Mouse (Mus musculus): Measurements from ENCODE around the gene Sardh. TPM values are rescaled to one million over a fixed set of nuclear protein-coding genes. Genes with fewer than 3 reads are reported as not detected.

Sardh gene
- polyA plus RNA-seq, 1 experiment = 12.3 TPM

DNA sequence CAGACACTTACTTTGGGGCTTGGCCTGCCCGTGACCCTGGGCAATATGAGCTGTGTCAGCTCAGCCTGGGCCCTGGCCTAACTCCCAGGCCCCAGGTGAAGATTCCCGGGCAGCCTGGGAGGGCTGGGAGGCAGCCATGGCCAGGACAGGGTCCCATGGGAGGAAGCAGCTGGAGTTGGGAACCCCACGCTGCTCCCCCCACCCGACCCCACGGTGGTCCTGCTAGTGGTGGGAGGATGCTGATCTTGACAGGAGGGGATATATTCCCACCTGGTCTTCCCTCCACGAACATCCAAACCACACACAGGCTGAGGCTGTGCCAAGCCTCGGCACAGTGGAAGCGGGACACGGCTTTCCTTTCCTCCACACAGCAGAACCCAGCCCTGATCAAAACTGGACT lies 38.8 kb downstream of the Sardh start:
- no peak for TF ChIP-seq POLR2A (IDR thresholded peaks at IDR 0.05; ENCODE audit: control insufficient read depth, extremely low read depth, insufficient read depth, low read length, poor library complexity)
- TF ChIP-seq CTCF (IDR thresholded peaks at IDR 0.05; ENCODE audit: borderline replicate concordance, control insufficient read depth, extremely low read depth, insufficient read depth, low read length, poor library complexity) = no peak
- no peak for DNase-seq
- H3K27ac ChIP-seq (ENCODE audit: control insufficient read depth, insufficient read depth, low read length) = peak overlapping the region; percentile 51; the same call in 1 of the 2 replicates

DNA sequence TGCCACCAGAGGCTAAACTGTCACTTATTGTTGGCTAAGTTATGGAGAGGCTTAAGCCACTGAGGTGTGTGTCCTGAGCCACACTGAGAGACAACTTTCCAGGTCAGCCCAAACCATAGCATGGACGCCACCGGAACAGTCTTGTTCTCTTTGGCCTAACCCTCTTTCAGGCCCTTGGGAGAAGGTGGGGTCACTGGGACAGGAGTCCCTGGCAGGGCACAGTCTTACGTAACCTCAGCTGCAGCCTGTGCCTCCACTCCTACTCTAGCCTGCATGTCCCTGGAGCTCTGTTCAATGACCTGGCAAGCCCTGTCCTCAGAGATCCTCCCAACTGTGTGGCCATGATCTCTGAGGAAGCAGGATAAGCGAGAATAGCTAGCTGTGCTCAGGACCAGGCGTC lies 41.0 kb downstream of the Sardh start:
- TF ChIP-seq POLR2A (IDR thresholded peaks at IDR 0.05; ENCODE audit: control insufficient read depth, extremely low read depth, insufficient read depth, low read length, poor library complexity) (no peak), CTCF (IDR thresholded peaks at IDR 0.05; ENCODE audit: borderline replicate concordance, control insufficient read depth, extremely low read depth, insufficient read depth, low read length, poor library complexity) (no peak)
- no peak overlapping the region for H3K27ac ChIP-seq (ENCODE audit: control insufficient read depth, insufficient read depth, low read length)
- no peak for DNase-seq
- no peaks in the 10 kb centered on the region for H3K27me3 ChIP-seq (ENCODE audit: control insufficient read depth, insufficient read depth, low read length)
- peaks cover 43% of the 10 kb centered on the region for H3K4me1 ChIP-seq (replicated peaks; ENCODE audit: control insufficient read depth, insufficient read depth, low read length)
- no peak overlapping the region for H3K4me3 ChIP-seq (ENCODE audit: control insufficient read depth, insufficient read depth, low read length)
- no peaks in the 10 kb centered on the region for H3K36me3 ChIP-seq (ENCODE audit: control insufficient read depth, insufficient read depth, low read length)
- WGBS = 96% methylated on average over 5 of the region's 5 CpGs

More for the DNA sequence above, 38.8 kb downstream of the Sardh start:
- no peak overlapping the region for H3K4me3 ChIP-seq (ENCODE audit: control insufficient read depth, insufficient read depth, low read length)
- WGBS = 83% methylated on average over 9 of the region's 9 CpGs
- H3K4me1 ChIP-seq (replicated peaks; ENCODE audit: control insufficient read depth, insufficient read depth, low read length) = peaks cover 49% of the 10 kb centered on the region
- no peaks in the 10 kb centered on the region for H3K36me3 ChIP-seq (ENCODE audit: control insufficient read depth, insufficient read depth, low read length)
- no peaks in the 10 kb centered on the region for H3K27me3 ChIP-seq (ENCODE audit: control insufficient read depth, insufficient read depth, low read length)

DNA sequence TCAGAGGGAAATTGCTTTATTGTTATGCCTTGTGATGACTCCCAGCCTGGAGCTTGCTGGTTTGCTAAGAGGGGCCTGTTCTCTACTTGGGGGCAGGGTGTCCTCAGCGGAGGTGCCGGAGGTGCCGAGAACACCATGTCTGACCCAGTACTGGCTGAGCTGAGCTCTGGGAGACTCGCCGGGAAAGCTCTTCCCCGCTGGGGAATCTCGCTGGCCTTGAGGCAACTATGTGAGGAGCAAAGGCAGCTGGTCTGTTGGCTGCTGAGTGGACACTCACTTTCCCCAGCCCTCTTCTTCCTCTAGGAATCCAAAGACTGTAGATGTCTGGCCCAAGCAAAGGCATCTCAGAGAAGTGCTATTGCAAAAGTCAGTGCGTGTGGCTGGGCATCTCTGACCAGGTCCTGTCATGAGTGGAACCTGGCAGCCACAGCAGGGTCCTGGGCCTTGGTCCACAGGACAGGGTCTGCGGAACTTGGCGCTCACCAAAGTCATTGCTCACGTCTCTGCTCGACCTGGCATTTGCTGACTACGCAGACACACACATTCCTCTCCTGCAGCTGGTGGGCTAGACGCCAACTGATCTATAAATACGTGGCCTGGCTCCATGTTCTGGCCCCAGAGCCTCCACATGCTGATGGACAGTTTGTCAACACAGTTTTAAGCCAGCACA lies 41.9 kb downstream of the Sardh start:
- TF ChIP-seq POLR2A (IDR thresholded peaks at IDR 0.05; ENCODE audit: control insufficient read depth, extremely low read depth, insufficient read depth, low read length, poor library complexity) (no peak), CTCF (IDR thresholded peaks at IDR 0.05; ENCODE audit: borderline replicate concordance, control insufficient read depth, extremely low read depth, insufficient read depth, low read length, poor library complexity) (no peak)
- no peak overlapping the region for H3K27ac ChIP-seq (ENCODE audit: control insufficient read depth, insufficient read depth, low read length)
- H3K27me3 ChIP-seq (ENCODE audit: control insufficient read depth, insufficient read depth, low read length) = no peaks in the 10 kb centered on the region
- H3K4me3 ChIP-seq (ENCODE audit: control insufficient read depth, insufficient read depth, low read length) = no peak overlapping the region
- DNase-seq = no peak
- no peaks in the 10 kb centered on the region for H3K36me3 ChIP-seq (ENCODE audit: control insufficient read depth, insufficient read depth, low read length)
- H3K4me1 ChIP-seq (replicated peaks; ENCODE audit: control insufficient read depth, insufficient read depth, low read length) = peaks cover 35% of the 10 kb centered on the region
- 92% methylated on average over 15 of the region's 15 CpGs for WGBS

DNA sequence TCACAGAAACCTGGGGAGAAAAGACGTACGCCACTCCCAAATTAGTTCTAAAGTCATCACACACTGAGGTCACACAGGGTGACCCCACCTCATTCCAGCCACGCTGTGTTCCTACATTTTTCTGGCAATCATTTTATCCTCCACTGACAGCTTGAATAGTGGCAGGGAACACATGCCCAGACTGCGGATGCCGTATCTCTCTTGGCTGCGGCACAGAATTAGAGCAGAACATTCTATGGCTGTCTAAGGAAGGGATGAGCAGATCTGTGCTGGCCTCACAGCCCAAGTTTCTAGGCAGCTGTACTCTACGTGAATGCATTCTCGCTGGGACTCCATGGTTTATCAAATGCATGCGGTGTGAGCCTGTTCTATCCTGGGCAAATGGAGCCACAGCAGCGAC lies 42.5 kb downstream of the Sardh start:
- no peak overlapping the region for H3K27ac ChIP-seq (ENCODE audit: control insufficient read depth, insufficient read depth, low read length)

DNA sequence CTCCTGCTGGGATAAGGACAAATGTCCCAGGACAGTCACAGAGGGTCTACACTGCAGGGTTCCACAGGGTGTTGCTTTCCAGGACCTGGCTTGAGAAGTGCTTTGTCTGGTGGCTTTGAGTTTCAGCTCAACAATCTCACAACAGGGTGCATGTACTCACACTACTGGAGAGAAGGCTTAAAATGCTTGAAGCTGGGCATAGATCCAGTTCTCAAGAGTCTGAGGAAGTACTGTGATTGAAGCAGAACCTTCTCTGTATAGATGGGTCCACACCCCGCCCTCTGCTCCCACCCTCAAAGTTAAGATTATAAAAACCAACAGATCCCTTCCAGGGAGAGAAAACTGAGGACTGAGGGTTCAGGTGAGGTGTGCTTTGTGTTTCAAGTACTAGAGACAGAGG lies 47.6 kb downstream of the Sardh start:
- WGBS = 91% methylated on average over 1 of the region's 1 CpGs
- Histone ChIP-seq H3K4me1 (replicated peaks; ENCODE audit: control insufficient read depth, insufficient read depth, low read length) (peaks cover 29% of the 10 kb centered on the region), H3K27ac (ENCODE audit: control insufficient read depth, insufficient read depth, low read length) (no peak overlapping the region), H3K36me3 (ENCODE audit: control insufficient read depth, insufficient read depth, low read length) (no peaks in the 10 kb centered on the region), H3K27me3 (ENCODE audit: control insufficient read depth, insufficient read depth, low read length) (no peaks in the 10 kb centered on the region), H3K4me3 (ENCODE audit: control insufficient read depth, insufficient read depth, low read length) (no peak overlapping the region)
- no peak for DNase-seq
- TF ChIP-seq CTCF (IDR thresholded peaks at IDR 0.05; ENCODE audit: borderline replicate concordance, control insufficient read depth, extremely low read depth, insufficient read depth, low read length, poor library complexity) = no peak
- no peak for TF ChIP-seq POLR2A (IDR thresholded peaks at IDR 0.05; ENCODE audit: control insufficient read depth, extremely low read depth, insufficient read depth, low read length, poor library complexity)

More for the DNA sequence above, 42.5 kb downstream of the Sardh start:
- H3K4me3 ChIP-seq (ENCODE audit: control insufficient read depth, insufficient read depth, low read length) = no peak overlapping the region
- 96% methylated on average over 10 of the region's 10 CpGs for WGBS
- peaks cover 30% of the 10 kb centered on the region for H3K4me1 ChIP-seq (replicated peaks; ENCODE audit: control insufficient read depth, insufficient read depth, low read length)
- no peaks in the 10 kb centered on the region for H3K27me3 ChIP-seq (ENCODE audit: control insufficient read depth, insufficient read depth, low read length)
- TF ChIP-seq CTCF (IDR thresholded peaks at IDR 0.05; ENCODE audit: borderline replicate concordance, control insufficient read depth, extremely low read depth, insufficient read depth, low read length, poor library complexity) = no peak
- no peak for TF ChIP-seq POLR2A (IDR thresholded peaks at IDR 0.05; ENCODE audit: control insufficient read depth, extremely low read depth, insufficient read depth, low read length, poor library complexity)
- no peak for DNase-seq
- H3K36me3 ChIP-seq (ENCODE audit: control insufficient read depth, insufficient read depth, low read length) = no peaks in the 10 kb centered on the region

DNA sequence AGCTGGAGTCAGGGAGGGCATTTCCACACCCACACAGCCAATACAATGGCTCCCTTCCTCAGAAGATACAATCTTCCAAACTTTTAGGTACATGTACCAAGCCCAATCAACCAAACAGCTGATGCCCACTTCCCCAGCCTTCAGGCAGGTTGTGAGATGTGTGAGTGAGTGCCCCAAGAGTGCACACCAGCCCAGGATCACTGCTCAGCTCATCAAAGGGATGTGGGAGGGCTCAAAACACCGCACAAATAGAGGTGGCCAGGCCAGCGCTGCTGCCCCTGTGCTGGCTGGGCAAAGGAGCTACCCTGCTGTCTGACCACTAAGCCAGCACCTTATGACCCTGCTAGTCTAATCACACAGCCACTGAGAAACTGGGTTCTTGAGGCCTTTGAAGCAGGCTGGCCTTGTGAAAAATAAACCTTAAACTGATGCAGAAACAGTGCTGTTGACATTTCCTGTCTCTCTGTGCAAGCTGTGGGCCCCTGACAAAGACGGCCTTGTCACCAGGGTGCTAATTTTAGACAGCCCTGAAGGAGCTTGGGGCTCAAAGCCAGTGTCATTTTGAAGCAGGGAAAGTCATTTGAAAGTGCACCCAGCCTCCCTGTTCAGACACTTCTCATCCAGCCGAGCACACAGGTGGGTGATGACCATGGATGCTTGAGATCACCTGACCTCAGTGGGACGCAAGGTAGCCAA lies 49.4 kb downstream of the Sardh start:
- WGBS = 27% methylated on average over 5 of the region's 5 CpGs
- Histone ChIP-seq H3K4me1 (replicated peaks; ENCODE audit: control insufficient read depth, insufficient read depth, low read length) (peaks cover 29% of the 10 kb centered on the region), H3K4me3 (ENCODE audit: control insufficient read depth, insufficient read depth, low read length) (no peak overlapping the region), H3K27me3 (ENCODE audit: control insufficient read depth, insufficient read depth, low read length) (no peaks in the 10 kb centered on the region), H3K27ac (ENCODE audit: control insufficient read depth, insufficient read depth, low read length) (peak overlapping the region; percentile 92), H3K36me3 (ENCODE audit: control insufficient read depth, insufficient read depth, low read length) (no peaks in the 10 kb centered on the region)
- peak; percentile 39 for DNase-seq
- TF ChIP-seq POLR2A (IDR thresholded peaks at IDR 0.05; ENCODE audit: control insufficient read depth, extremely low read depth, insufficient read depth, low read length, poor library complexity) = no peak
- TF ChIP-seq CTCF (IDR thresholded peaks at IDR 0.05; ENCODE audit: borderline replicate concordance, control insufficient read depth, extremely low read depth, insufficient read depth, low read length, poor library complexity) = no peak

Data from thymus, adult 2 months (tissue).